In genomic region chr5:149566957-149567356, GRCm38 (mm10) we compare ENCODE assay signal across 11 mouse cellular contexts. TPM values are rescaled to one million over a fixed set of nuclear protein-coding genes. Genes with fewer than 3 reads are reported as not detected.
A peak's percentile ranks its signal among the peaks of the same experiment; 100 is the strongest.
DNase-seq lines count a peak whose midpoint lies in the region; ATAC-seq and TF ChIP-seq lines count a peak whose summit lies in the region.
"Had no signal": no experiment of that assay in that cellular context is flagged by ENCODE, and none has a peak within 500 bp of the region (broad histone marks: within the 10 kb centered on the region; RNA-seq: fewer than 3 reads in every experiment).

No protein-coding gene starts in this region.

- DNase-seq in heart, adult 18-20 months: peak; percentile 82 to 90
- peak; percentile 12 for DNase-seq in urinary bladder, postnatal 25 days (ENCODE audit: low spot score)
- no peak for DNase-seq in urinary bladder, postnatal 4 days (ENCODE audit: low spot score in 2 of 2)
- DNase-seq in heart, postnatal 14 days: peak; percentile 49 to 61
- DNase-seq in stomach, postnatal 0 days (ENCODE audit: low spot score): no peak
- no peak for DNase-seq in kidney, adult 18-20 months

- H3K4me3 ChIP-seq in heart, embryonic 12.5 days: no peak overlapping the region
- no peak overlapping the region for H3K4me3 ChIP-seq in stomach, postnatal 0 days (ENCODE audit: low read depth, low read length)
- H3K4me3 ChIP-seq: embryonic facial prominence, embryonic 12.5 days had no signal

- no peaks in the 10 kb centered on the region for H3K36me3 ChIP-seq in heart, embryonic 12.5 days
- H3K36me3 ChIP-seq in stomach, postnatal 0 days (ENCODE audit: control insufficient read depth, insufficient read depth, low read length): no peaks in the 10 kb centered on the region
- H3K36me3 ChIP-seq: embryonic facial prominence, embryonic 12.5 days; G1E had no signal

- H3K27ac ChIP-seq in heart, embryonic 12.5 days (ENCODE audit: poor library complexity, severe bottlenecking): no peak overlapping the region
- H3K27ac ChIP-seq in stomach, postnatal 0 days (replicated peaks): no peak overlapping the region
- H3K27ac ChIP-seq: embryonic facial prominence, embryonic 12.5 days; macrophage had no signal

- 77% methylated on average over 5 of the region's 5 CpGs for WGBS in heart, embryonic 12.5 days
- 41% methylated on average over 5 of the region's 5 CpGs for WGBS in stomach, postnatal 0 days

- H3K9me3 ChIP-seq in heart, embryonic 12.5 days (replicated peaks): 0 out of 2 replicates have a peak, but pooled peaks cover under 1% of the 10 kb centered on the region
- H3K9me3 ChIP-seq in stomach, postnatal 0 days (ENCODE audit: control insufficient read depth, low read length): no peaks in the 10 kb centered on the region
- H3K9me3 ChIP-seq: embryonic facial prominence, embryonic 12.5 days had no signal

- H3K27me3 ChIP-seq in heart, embryonic 12.5 days (replicated peaks): no peaks in the 10 kb centered on the region
- no peaks in the 10 kb centered on the region for H3K27me3 ChIP-seq in stomach, postnatal 0 days (ENCODE audit: control insufficient read depth, insufficient read depth, low read length)
- H3K27me3 ChIP-seq: embryonic facial prominence, embryonic 12.5 days had no signal

- TF ChIP-seq CTCF in stomach, postnatal 0 days (IDR thresholded peaks at IDR 0.05; ENCODE audit: low read depth): no peak

- no peak for ATAC-seq in heart, embryonic 12.5 days (ENCODE audit: insufficient number of reproducible peaks, low FRiP score)
- peak; percentile 83 for ATAC-seq in stomach, postnatal 0 days (ENCODE audit: low FRiP score, low TSS enrichment)
- ATAC-seq in megakaryocyte progenitor cell, adult 5-6 weeks (replicated peaks; ENCODE audit: poor library complexity): no peak

- H3K4me1 ChIP-seq in heart, embryonic 12.5 days (replicated peaks): peaks cover 4% of the 10 kb centered on the region; the same call in 1 of the 2 replicates
- peaks cover 3% of the 10 kb centered on the region; the same call in 1 of the 2 replicates for H3K4me1 ChIP-seq in stomach, postnatal 0 days (replicated peaks; ENCODE audit: control insufficient read depth, insufficient read depth)

- no peak overlapping the region for H3K9ac ChIP-seq in heart, embryonic 12.5 days
- no peak overlapping the region for H3K9ac ChIP-seq in stomach, postnatal 0 days (ENCODE audit: low read length)
- H3K9ac ChIP-seq: embryonic facial prominence, embryonic 12.5 days had no signal

- TF ChIP-seq EP300 in stomach, postnatal 0 days (optimal IDR thresholded peaks at IDR 0.05): no peak

- H3K4me2 ChIP-seq in heart, embryonic 12.5 days: no peak overlapping the region
- no peak overlapping the region for H3K4me2 ChIP-seq in stomach, postnatal 0 days (replicated peaks; ENCODE audit: low read depth)
- H3K4me2 ChIP-seq: embryonic facial prominence, embryonic 12.5 days had no signal

- intact Hi-C loops in heart, postnatal 14 days (cut with DNase I): no loop called here

RNA-seq across cellular contexts. Expression of gene Wdr95, which starts 38.5 kb away (rescaled TPM):
- total RNA-seq in heart, adult 18-20 months (2021): not detected
- polyA plus RNA-seq in heart, embryonic 12.5 days (2016; fragmentation: Nextera tagmentation; extraction: Ambion mirVana): 0.09 TPM in 1 of 2 replicates, not detected in the other
- not detected for total RNA-seq in heart, postnatal 14 days (2021)
- not detected in 2 replicates for polyA plus RNA-seq in stomach, postnatal 0 days (2015; fragmentation: Nextera tagmentation; extraction: Ambion mirVana)
- total RNA-seq in megakaryocyte progenitor cell, adult 5-6 weeks (2015): not detected in 2 replicates
- not detected in 2 replicates for total RNA-seq in megakaryocyte progenitor cell, adult 5-6 weeks (2017)
- total RNA-seq: G1E had no signal
- polyA plus RNA-seq: G1E, macrophage had no signal

Comparison
In these comparisons a context has a peak if more than half of its experiments do, and no peak if none do; other contexts are left out.
1. DNase-seq: peak in heart, adult 18-20 months (2 of 2), urinary bladder, postnatal 25 days (single experiment) and heart, postnatal 14 days (2 of 2); none in urinary bladder, postnatal 4 days (0 of 2), stomach, postnatal 0 days (single experiment) and kidney, adult 18-20 months (single experiment).